Mouse (Mus musculus) gastrocnemius, adult 2 months (tissue): Measurements from ENCODE around the gene Vmp1. TPM values are rescaled to one million over a fixed set of nuclear protein-coding genes. Genes with fewer than 3 reads are reported as not detected.
A peak's percentile ranks its signal among the peaks of the same experiment; 100 is the strongest.

Experiments
- DNase-seq: peaks from one replicate; pipeline ENCODE4 v3.0.0; 2022
- H3K27ac ChIP-seq: fragments of 200-600 bp; 2 replicates; pipeline ENCODE4 v1.8.1; 2022; ENCODE audit warnings: mild to moderate bottlenecking
- H3K4me3 ChIP-seq: fragments of 200-600 bp; 2 replicates; pipeline ENCODE4 v1.8.1; 2022; ENCODE audit warnings: mild to moderate bottlenecking, moderate library complexity
- CTCF ChIP-seq: fragments of 200-600 bp; IDR thresholded peaks from 2 replicates; pipeline ENCODE4 v1.8.1; 2022; ENCODE audit warnings: antibody characterized with exemption, mild to moderate bottlenecking, moderate library complexity
- intact Hi-C: fragments of 180-260 bp; cut with DNase I; formaldehyde crosslinking; loops from one replicate; pipeline ENCODE4 v1.15.1; 2025
- total RNA-seq, 2 experiments: library from RNA; stranded (reverse); gene quantifications; 2 replicates each; pipeline ENCODE4 v1.2.3; 2021

The Vmp1 gene
- total RNA-seq, 2 experiments from 2014 or later, result 84.0 to 115 TPM

DNA sequence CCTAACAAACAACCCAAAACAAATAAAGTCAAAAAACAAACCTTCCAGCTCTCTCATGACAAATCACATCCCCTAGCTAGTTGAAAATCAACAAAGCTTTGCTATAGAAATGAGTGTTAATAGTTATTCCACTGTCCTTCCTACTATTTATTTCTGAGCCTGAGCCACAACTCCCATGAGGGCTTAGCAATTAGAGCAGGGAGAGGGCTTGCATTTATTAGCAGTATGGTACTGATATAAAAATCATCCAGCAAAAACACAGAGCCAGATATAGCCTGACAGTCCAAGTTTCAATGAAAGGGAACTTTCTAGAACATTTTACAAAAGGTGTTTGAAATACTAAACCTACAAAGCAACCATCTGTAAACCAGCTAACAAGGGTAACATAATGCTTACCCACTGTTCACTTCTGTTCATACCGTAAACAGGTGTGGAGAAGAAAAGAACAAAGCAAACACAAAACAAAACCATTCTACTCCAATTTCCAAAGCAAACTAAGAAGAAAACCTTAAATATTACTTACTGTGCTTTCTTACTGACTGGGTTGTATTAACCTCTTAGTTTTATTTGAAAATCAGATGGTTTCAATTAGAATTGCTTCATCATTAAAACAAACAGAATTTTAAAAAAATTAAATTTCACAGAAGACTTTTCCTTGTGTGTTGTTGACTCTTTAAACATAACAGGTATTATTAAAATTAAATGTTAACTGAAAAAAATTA lies 61.3 kb downstream of the Vmp1 start:
- DNase-seq, result no peak
- no peak for TF ChIP-seq CTCF
- no peak overlapping the region for H3K27ac ChIP-seq
- no peak overlapping the region for H3K4me3 ChIP-seq
- intact Hi-C loops, result no loop called here

- no peak for DNase-seq
- TF ChIP-seq CTCF, result no peak
- peak overlapping the region; percentile 60 for H3K4me3 ChIP-seq
- intact Hi-C loops, result no loop called here
- peak overlapping the region; percentile 83 for H3K27ac ChIP-seq
Measured at GRCm38 (mm10) chr11:86621139-86621538, 62.5 kb downstream of the Vmp1 start.

DNA sequence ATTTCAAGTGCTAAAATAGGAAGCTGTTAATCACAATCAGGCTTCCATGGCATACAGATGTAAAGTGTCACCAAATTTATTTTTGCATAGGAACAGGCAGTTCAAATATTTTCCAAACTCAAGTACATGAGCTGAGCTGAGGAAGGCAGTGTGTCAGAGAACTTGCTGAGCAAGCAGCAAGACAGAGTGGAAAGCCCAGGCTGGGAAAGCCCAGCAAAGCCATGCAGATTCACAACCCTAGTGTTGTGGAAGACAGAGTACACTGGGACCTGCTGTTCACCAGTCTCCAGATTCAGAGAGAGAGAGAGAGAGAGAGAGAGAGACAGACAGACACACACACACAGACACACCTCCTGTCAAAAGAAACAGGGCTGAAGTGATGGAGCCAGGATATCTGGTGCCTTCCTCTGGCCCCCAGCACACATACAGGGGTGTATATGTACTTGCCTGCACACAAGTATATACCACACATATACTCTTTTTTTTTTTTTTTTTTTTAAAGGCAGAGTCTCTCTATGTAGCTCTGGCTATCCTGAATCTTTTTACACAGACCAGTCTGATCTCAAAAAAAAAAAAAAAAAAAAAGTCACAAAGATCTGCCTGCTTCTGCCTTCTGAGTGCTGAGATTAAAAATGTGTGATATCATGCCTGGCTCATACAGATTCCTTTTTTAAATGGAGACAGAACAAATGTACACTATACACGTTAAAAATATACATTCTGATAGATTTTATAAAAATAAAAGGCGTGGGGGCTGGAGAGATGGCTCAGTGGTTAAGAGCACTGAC lies 64.9 kb downstream of the Vmp1 start:
- intact Hi-C loops, result no loop called here
- no peak for TF ChIP-seq CTCF

DNA sequence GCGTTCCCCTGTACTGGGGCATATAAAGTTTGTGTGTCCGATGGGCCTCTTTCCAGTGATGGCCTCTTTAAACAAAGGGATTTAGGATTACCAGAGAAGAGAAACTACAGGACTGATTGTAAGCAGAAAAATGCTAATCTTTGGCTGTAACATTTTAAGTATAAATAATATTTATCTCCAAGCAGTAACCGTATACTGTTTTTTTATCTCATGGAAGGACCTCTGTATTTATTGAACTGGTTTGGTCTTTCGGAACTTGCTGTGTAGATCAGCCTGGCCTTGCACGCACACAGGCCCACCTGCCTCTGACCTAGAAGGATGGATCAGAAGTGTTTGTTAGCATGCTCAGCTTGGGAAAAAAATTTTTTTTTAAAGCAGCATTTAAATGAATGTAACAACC lies 69.0 kb downstream of the Vmp1 start:
- TF ChIP-seq CTCF, result no peak

More for the DNA sequence above, 64.9 kb downstream of the Vmp1 start:
- Histone ChIP-seq H3K27ac (no peak overlapping the region), H3K4me3 (no peak overlapping the region)
- DNase-seq, result no peak

GRCm38 (mm10) chr11:86614056-86614530 lies 69.5 kb downstream of the Vmp1 start:
- intact Hi-C loops, result no loop called here
- no peak overlapping the region for H3K4me3 ChIP-seq
- no peak for TF ChIP-seq CTCF
- H3K27ac ChIP-seq, result peak overlapping the region; percentile 68
- no peak for DNase-seq

More for the DNA sequence above, 69.0 kb downstream of the Vmp1 start:
- intact Hi-C loops, result no loop called here
- Histone ChIP-seq H3K4me3 (no peak overlapping the region), H3K27ac (peak overlapping the region; percentile 68; the same call in 1 of the 2 replicates)
- no peak for DNase-seq

DNA sequence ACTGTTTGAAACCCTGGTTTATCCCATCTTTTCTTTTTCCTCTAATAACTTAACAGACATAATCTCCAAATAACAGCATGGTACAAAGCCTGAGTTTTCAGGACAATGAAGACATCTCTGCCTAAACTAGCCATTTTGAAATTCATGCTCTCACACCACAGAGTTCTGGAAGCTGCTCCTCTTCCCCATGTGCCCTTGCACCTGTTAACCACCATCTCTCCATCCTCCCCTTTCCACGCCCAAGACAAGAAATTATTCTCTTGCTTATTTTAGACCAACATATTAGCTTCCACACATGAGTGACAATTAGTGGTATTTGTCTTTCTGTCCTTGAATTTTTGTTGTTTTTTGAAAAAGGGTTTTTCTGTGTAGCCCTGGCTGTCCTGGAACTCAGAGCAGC lies 71.6 kb downstream of the Vmp1 start:
- TF ChIP-seq CTCF, result no peak
- Histone ChIP-seq H3K4me3 (no peak overlapping the region), H3K27ac (no peak overlapping the region)
- intact Hi-C loops, result no loop called here
- DNase-seq, result no peak

DNA sequence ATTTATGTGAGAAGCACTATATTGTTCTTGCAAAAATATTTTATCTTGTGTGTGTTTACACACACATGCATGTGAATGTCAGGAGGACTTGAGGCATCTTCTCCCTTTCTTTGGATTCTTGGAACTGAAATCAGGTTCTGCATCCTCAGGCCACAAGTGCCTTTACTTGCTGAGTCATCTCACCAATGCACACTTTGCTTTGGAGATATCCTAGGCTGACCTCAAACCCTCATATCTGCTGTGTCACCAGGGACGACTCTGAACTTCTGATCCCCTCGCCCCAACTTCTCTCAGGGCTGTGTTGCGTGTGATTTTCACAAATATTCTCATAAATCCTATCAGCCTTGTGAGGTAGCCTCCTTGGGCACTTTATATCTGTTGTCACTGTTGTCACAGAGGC lies 73.4 kb downstream of the Vmp1 start:
- TF ChIP-seq CTCF, result no peak
- no peak overlapping the region for H3K27ac ChIP-seq
- no peak for DNase-seq
- intact Hi-C loops, result no loop called here
- no peak overlapping the region for H3K4me3 ChIP-seq

GRCm38 (mm10) chr11:86607808-86608350 lies 75.8 kb downstream of the Vmp1 start:
- no peak for DNase-seq
- intact Hi-C loops, result loop anchor here (5.0 kb wide), 1 partner anchor 41 kb away; no protein-coding TSS in a partner anchor
- TF ChIP-seq CTCF, result no peak
- no peak overlapping the region for H3K27ac ChIP-seq
- H3K4me3 ChIP-seq, result no peak overlapping the region

DNA sequence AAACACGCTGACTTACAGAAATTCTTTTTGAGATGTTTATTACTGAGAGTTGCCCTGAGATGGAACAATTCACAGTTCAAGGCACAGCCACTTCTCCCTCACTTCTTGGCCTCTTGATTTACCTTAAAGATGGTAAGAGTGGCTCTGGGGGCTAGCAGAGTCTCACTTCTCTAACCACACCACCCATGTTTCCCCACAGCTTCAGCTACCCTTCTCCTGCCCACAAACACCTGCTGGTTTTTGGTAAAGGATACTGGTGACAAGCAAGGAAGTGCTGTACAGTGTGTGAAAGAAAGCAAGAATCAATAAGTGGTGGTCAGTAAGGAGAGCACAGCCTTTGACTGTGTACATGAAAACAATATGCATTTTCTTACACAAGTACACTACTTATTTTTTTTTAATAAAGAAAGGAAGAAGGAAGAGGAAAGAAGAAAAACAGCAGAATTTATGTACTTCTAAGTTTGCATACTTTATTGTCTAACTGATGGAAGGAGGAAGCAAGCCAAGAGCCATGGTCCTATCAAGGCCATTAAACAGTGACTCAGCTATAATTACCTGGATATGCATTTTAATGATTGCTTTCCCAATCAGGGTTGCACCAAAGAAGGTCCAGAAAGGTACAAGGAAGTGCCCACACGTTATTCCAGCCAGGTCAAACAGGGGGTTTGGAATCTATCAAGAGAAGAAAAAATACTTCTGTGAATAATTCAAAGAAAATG lies 76.9 kb downstream of the Vmp1 start:
- Histone ChIP-seq H3K27ac (no peak overlapping the region), H3K4me3 (no peak overlapping the region)
- DNase-seq, result no peak
- intact Hi-C loops, result loop anchor here (5.0 kb wide), 1 partner anchor 39 kb away; no protein-coding TSS in a partner anchor
- no peak for TF ChIP-seq CTCF

GRCm38 (mm10) chr11:86604732-86605520 lies 78.7 kb downstream of the Vmp1 start:
- TF ChIP-seq CTCF, result no peak
- H3K27ac ChIP-seq, result no peak overlapping the region
- no peak overlapping the region for H3K4me3 ChIP-seq
- intact Hi-C loops, result loop anchor here (5.0 kb wide), 1 partner anchor 38 kb away; no protein-coding TSS in a partner anchor
- DNase-seq, result no peak

DNA sequence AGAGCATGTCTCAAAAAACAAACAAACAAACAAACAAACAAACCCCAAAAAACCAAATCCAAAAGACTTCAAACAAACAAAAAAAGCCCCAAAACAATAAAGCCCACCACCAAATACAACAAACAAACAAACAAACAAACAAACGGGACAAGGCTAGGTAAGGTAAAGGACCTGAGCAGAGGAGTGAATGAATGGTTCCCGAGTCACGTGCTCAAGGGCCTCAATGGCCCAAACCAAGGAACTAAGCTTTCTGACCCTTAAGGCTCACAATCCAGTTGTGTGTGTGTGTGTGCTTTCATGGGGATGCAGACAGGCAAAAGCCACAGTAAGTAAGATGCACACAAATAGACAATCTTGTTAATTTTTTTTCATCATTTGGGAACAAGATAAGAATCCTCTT lies 79.3 kb downstream of the Vmp1 start:
- no peak for TF ChIP-seq CTCF
- no peak overlapping the region for H3K4me3 ChIP-seq
- 0 out of 2 replicates have a peak overlapping the region, but pooled peaks have one; percentile 20 for H3K27ac ChIP-seq
- intact Hi-C loops, result no loop called here
- DNase-seq, result no peak

DNA sequence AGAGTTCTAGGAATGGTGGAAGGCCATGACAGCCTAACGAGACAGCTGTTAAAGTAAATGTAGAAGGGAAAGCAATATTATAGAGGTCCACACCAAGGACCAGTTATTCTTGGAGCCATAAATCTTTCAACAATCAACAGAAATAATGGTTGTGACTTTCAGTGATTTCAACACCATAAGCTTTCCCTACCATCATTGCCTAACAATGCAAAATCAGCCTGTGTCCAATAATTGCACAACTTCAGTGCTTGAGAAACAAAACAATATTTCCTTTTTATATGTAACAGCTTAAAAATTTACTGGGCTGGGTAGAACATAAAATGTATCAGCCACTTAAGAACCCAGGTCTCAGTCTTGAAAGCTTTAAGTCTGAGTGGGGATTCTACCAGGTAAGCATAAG lies 79.9 kb downstream of the Vmp1 start:
- intact Hi-C loops, result no loop called here
- no peak for DNase-seq

More for the DNA sequence above, 79.9 kb downstream of the Vmp1 start:
- no peak for TF ChIP-seq CTCF
- no peak overlapping the region for H3K4me3 ChIP-seq
- H3K27ac ChIP-seq, result 0 out of 2 replicates have a peak overlapping the region, but pooled peaks have one; percentile 20
